Mouse (Mus musculus): ENCODE data around the gene Grin2d. TPM values are rescaled to one million over a fixed set of nuclear protein-coding genes. Genes with fewer than 3 reads are reported as not detected.
"Not testable (repeated sequence)": the region's sequence is repeated elsewhere in the genome, so short reads cannot be mapped to it uniquely, and the experiment has no call there.

Grin2d gene
- total RNA-seq, 2 experiments from 2014 or later = 0.44 to 0.64 TPM

- DNase-seq = no peak
- intact Hi-C loops (cut with DNase I; ENCODE audit: low total_unique reads) = no loop called here
These were observed 24.4 kb upstream of the Grin2d start for GRCm38 (mm10) chr7:45902481-45903002.

- intact Hi-C loops (cut with DNase I; ENCODE audit: low total_unique reads) = no loop called here
- DNase-seq = peak; percentile 23
These were observed 23.4 kb upstream of the Grin2d start for GRCm38 (mm10) chr7:45901562-45901961.

GRCm38 (mm10) chr7:45898125-45898524, 19.9 kb upstream of the Grin2d start:
- DNase-seq; intact Hi-C loops (cut with DNase I; ENCODE audit: low total_unique reads): not testable (repeated sequence)

- intact Hi-C loops (cut with DNase I; ENCODE audit: low total_unique reads) = no loop called here
These were observed 19.1 kb upstream of the Grin2d start for GRCm38 (mm10) chr7:45897258-45897757.

GRCm38 (mm10) chr7:45896517-45897257, 18.5 kb upstream of the Grin2d start, which contains the start of the genes Syngr4 and Tmem143:
TSS of gene Syngr4 (minus strand) at chr7:45896714.
TSS of gene Tmem143 (plus strand) at chr7:45896941.
- DNase-seq = peak; percentile 98

More at GRCm38 (mm10) chr7:45897258-45897757, 19.1 kb upstream of the Grin2d start:
- DNase-seq = peak; percentile 40

GRCm38 (mm10) chr7:45895931-45896516, 17.8 kb upstream of the Grin2d start:
- intact Hi-C loops (cut with DNase I; ENCODE audit: low total_unique reads) = no loop called here
- no peak for DNase-seq

More at GRCm38 (mm10) chr7:45896517-45897257, 18.5 kb upstream of the Grin2d start, which contains the start of the genes Syngr4 and Tmem143:
- intact Hi-C loops (cut with DNase I; ENCODE audit: low total_unique reads) = no loop called here

- intact Hi-C loops (cut with DNase I; ENCODE audit: low total_unique reads) = no loop called here
- no peak for DNase-seq
These were observed 14.5 kb upstream of the Grin2d start for GRCm38 (mm10) chr7:45892651-45893050.

GRCm38 (mm10) chr7:45887246-45887645, 9.1 kb upstream of the Grin2d start:
- no peak for DNase-seq
- intact Hi-C loops (cut with DNase I; ENCODE audit: low total_unique reads) = no loop called here

GRCm38 (mm10) chr7:45881011-45881410, 2.8 kb upstream of the Grin2d start:
- intact Hi-C loops (cut with DNase I; ENCODE audit: low total_unique reads) = no loop called here
- DNase-seq = no peak

- DNase-seq = no peak
- intact Hi-C loops (cut with DNase I; ENCODE audit: low total_unique reads) = no loop called here
These were observed 2.4 kb upstream of the Grin2d start for GRCm38 (mm10) chr7:45880531-45880930.

- intact Hi-C loops (cut with DNase I; ENCODE audit: low total_unique reads) = loop anchor here (2.0 kb wide), 1 partner anchor 136 kb away; no protein-coding TSS in a partner anchor
These were observed 1.3 kb downstream of the Grin2d start for GRCm38 (mm10) chr7:45876895-45877294.

GRCm38 (mm10) chr7:45873061-45873947, 4.9 kb downstream of the Grin2d start:
- intact Hi-C loops (cut with DNase I; ENCODE audit: low total_unique reads) = loop anchor here (5.0 kb wide), 1 partner anchor 59 kb away; no protein-coding TSS in a partner anchor
- DNase-seq = peak; percentile 62

More at GRCm38 (mm10) chr7:45876895-45877294, 1.3 kb downstream of the Grin2d start:
- DNase-seq = no peak

GRCm38 (mm10) chr7:45872624-45873023, 5.6 kb downstream of the Grin2d start, which contains the start of gene Kdelr1:
TSS of gene Kdelr1 (plus strand) at chr7:45872772.
- intact Hi-C loops (cut with DNase I; ENCODE audit: low total_unique reads) = loop anchor here (5.0 kb wide), 1 partner anchor 60 kb away; no protein-coding TSS in a partner anchor
- DNase-seq = peak; percentile 88

- no peak for DNase-seq
- intact Hi-C loops (cut with DNase I; ENCODE audit: low total_unique reads) = loop anchor here (2.0 to 5.0 kb wide), 2 partner anchors 62 to 144 kb away; no protein-coding TSS in a partner anchor
These were observed 7.7 kb downstream of the Grin2d start for GRCm38 (mm10) chr7:45870282-45871058.

- intact Hi-C loops (cut with DNase I; ENCODE audit: low total_unique reads) = loop anchor here (2.0 to 5.0 kb wide), 2 partner anchors 63 to 145 kb away; no protein-coding TSS in a partner anchor
- DNase-seq = no peak
These were observed 8.4 kb downstream of the Grin2d start for GRCm38 (mm10) chr7:45869787-45870186.

GRCm38 (mm10) chr7:45869107-45869670, 9.0 kb downstream of the Grin2d start:
- intact Hi-C loops (cut with DNase I; ENCODE audit: low total_unique reads) = no loop called here
- DNase-seq = no peak

- DNase-seq = no peak
- intact Hi-C loops (cut with DNase I; ENCODE audit: low total_unique reads) = no loop called here
These were observed 10.3 kb downstream of the Grin2d start for GRCm38 (mm10) chr7:45867871-45868270.
